Mouse (Mus musculus) ES-E14 (cell line): ENCODE results near the gene B4galt1.

Experiments
- CHD2 ChIP-seq: IDR thresholded peaks from 2 replicates; pipeline ENCODE4 v1.6.1; 2014; ENCODE audit warnings: mild to moderate bottlenecking, low read depth, low read length, inconsistent platforms
- MAFK ChIP-seq: IDR thresholded peaks from 2 replicates; pipeline ENCODE4 v1.6.1; 2014; ENCODE audit warnings: mild to moderate bottlenecking, low read depth, low read length, inconsistent platforms; ENCODE audit not compliant: insufficient read depth
- ZC3H11A ChIP-seq: IDR thresholded peaks from 2 replicates; pipeline ENCODE4 v1.6.1; 2012; ENCODE audit warnings: low read depth, mild to moderate bottlenecking, inconsistent platforms, low read length, borderline replicate concordance
- ZNF384 ChIP-seq: IDR thresholded peaks from 2 replicates; pipeline ENCODE4 v1.6.1; 2012; ENCODE audit warnings: low read depth, low read length, inconsistent platforms

GRCm38 (mm10) chr4:40875842-40876241 lies 22.0 kb upstream of the B4galt1 start:
- TF ChIP-seq ZC3H11A = no peak
- no peak for TF ChIP-seq ZNF384
- no peak for TF ChIP-seq MAFK
- no peak for TF ChIP-seq CHD2
